Mouse (Mus musculus): ENCODE results near the gene Rras2.

DNA sequence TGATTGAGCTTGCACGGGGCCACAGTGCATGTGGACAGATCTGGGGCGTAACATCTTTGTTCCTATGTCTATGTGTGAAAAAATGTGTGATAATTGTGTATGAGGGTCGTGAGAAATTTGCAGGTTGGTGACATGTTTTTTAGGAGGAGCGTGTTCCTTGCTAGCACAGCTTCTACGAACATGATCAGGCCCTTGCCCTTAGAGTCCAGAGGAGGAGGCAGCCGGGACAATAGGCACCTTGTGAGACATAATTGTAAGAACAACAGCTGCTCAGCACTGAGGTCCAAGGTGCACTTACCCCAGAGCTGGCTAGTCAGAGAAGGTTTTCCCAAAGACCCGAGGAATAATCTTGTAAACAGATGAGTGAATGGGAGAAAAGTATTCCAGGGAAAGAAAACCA lies 599 bp upstream of the Rras2 start:
- TF ChIP-seq ZNF384 (IDR thresholded peaks at IDR 0.05; ENCODE audit: low read depth, low read length) (no peak), ZC3H11A (IDR thresholded peaks at IDR 0.05; ENCODE audit: borderline replicate concordance, low read depth, low read length) (no peak)
